Mouse (Mus musculus) urinary bladder, postnatal 10 days (tissue): ENCODE measurements around the gene 1700003E16Rik.

Source experiments
- DNase-seq: peaks from one replicate; pipeline ENCODE4 v3.0.0; 2022; ENCODE audit warnings: low spot score

1700003E16Rik gene

DNA sequence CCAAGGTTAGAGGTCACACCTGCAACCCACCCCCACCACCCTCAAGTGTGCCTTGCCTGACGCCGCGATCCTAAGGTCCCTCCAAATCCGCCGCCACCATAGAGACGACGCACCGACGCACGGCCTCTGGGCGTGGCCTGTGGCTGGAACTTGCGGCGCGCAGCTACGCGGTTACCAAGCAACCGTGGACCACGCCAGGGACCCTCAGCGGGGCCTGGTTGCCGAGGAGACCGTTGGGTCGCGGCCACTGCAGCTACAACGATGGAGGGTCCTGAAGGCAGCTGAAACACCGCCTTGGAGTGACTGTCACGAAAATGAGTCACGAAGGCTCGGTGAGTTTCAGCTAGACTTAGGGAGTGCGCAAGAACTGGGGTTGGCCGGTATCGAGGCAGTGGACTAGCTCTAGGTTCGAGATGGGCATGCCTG is at the start of gene 1700003E16Rik, which contains the start of gene Wdr54:
Gene 1700003E16Rik (plus strand): TSS at position 146 of the 426 bp plus-strand sequence.
Gene Wdr54 (minus strand): TSS at position 139 of the 426 bp plus-strand sequence.
- no peak for DNase-seq

DNA sequence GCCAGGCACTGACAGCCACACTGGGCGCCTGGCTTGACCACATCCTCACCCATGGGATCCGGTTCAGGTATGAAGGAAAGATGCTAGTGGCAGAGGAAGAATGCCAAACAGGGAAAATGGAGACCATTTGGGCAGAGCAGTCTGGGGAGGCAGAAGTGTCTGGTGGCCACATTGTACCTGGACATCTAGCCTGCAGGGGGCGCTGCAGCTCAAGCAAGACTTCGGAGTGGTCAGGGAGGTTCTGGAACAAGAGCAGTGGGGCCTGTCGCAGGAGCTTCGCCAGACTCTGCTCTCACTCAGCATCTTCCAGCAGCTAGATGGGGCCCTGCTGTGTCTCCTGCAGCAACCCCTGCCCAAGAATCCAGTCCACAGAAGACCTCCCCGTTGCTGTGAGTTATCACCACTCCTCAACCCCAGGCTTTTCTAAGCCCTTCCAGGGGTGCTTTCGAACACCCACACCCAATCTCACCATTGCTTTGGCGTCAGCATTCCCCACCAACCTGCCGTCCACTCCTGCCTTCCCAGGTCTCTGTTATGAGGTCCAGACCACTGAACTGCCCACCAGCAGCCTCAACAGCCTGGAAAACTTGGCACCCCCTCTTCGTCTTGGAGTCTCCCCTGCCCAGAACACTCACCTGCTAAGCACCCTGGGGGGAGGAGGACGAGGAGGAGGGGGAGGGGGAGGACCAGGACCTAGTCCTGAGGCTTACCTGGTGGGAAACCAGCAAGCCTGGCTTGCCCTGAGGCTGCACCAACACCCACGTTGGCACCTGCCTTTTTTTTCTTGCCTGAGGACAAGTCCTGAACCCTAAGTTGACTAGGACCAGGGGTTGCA is 48.4 kb upstream of the 1700003E16Rik start:
- DNase-seq: no peak

DNA sequence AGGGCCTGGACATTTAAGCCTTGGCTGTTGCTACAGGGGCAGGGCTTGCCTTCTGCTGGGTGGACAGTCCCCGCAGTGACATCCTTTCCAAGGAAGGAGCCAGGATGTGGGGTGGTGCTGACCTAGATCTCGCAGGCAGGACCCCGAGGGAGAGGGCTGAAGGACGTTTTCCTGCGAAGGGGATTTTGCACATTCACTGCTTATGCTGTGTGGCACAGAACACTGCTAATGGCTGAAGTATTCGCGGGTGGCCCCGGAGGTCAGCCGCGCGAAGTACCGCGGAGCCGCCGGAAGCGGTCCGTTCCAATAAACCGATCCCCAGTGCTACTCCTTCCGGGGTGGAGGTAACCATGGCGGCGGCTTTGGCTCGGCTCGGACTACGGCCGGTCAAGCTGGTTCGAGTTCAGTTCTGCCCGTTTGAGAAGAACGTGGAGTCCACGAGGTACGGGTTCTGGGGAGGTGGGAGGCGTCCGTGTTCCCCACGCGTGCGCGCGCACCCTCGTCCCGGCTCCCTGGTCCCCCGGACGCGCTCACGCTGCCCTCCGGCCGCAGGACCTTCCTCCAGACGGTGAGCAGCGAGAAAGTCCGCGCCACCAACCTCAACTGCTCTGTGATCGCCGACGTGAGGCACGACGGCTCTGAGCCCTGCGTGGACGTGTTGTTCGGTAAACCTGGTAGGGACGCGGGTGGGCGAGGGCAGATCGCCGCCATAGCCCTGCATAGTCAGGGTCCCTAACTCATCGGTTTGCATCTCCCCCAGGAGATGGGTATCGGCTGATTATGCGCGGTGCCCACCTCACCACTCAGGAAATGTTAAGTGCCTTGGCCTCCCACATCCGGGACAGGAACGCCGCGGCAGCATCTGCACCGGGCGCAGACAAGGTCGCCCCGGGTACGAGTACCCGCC is 47.2 kb upstream of the 1700003E16Rik start, which contains the start of gene Mrpl53:
Gene Mrpl53 (plus strand): TSS at position 279 of the 907 bp plus-strand sequence.
- peak; percentile 51 for DNase-seq

DNA sequence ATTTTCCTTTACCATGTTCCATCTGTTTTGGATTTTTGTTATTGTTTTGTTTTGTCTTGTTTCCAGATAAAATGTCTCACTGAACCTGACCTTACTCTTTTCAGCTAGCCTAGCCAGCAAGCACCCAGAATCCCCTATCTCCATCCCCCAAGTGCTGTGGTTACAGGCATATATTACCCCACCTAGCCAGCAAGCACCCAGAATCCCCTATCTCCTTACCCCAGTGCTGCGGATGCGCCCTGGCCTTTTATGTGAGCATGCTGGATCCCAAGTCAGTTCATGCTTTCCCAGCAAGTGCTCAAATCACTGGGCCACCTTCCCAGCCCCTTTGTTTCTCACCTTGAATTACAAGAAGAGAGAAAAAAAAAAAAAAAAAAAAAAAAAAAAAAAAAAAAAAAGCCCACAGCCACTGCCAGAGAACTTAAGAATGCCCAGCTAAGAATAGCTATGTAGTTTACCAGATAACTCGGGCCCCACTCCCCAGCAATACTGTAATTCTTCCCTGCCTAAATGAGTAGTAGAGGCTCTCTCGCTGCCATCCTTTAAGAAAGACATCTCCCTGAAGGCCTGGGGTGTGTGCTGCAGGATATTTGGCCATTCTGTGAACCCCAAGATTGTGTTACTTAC is 44.6 kb upstream of the 1700003E16Rik start:
- DNase-seq: no peak

DNA sequence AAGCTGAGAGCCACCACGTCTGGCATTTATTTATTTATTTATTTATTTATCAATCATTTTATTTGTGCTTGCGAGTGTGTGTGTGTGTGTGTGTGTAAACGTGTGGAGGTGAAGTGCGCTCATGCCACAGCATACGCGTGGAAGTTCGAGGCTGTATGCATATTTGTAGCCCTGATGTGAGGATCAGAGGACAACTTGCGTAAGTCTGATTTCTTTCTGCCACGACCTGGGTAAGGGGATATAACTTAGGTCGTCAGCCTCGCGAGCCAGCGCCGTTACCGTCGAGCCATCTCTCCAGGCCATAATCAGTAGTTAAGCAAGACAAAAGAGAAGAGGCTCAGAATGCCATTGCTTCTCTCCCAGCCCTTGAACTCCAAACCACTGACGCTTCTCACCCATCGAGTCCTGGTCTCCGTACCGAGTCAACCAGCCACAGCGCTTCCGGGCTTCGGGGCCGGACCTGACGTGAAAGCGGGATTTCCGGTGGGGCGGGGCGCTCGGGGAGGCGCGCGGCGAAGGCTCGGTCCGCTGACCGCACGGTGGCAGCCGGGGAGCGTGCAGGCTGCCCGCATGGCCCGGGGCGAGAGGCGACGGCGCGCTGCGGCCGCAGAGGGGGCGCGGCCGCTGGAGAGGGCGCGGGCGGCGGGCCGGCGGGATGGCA is 41.1 kb upstream of the 1700003E16Rik start, which contains the start of gene Mogs:
Gene Mogs (plus strand): TSS at position 486 of the 661 bp plus-strand sequence.
- peak; percentile 80 for DNase-seq

DNA sequence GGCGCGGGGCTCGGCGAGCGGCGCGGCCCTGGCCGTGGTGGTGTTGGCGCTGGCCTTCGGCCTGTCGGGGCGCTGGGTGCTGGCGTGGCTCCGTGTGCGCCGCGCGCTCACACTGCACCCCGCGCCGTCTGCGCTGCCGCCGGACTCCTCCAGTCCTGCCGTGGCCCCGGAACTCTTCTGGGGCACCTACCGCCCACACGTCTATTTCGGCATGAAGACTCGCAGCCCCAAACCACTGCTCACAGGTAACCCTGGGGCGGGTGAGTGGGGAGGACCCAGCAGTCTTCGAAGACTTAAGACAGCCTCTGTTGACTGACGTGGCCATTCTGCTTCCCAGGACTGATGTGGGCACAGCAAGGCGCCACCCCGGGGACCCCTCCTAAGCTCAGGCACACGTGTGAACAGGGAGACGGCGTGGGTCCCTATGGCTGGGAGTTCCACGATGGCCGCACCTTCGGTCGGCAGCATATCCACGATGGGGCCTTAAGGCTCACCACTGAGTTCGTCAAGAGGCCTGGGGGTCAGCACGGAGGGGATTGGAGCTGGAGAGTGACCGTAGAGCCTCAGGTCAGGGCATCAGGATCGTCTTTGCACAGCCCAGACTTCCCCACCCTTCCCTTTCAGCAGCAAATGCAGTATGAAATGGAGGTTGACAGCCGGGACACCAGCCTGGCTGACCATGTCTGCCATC is 40.4 kb upstream of the 1700003E16Rik start:
- no peak for DNase-seq

DNA sequence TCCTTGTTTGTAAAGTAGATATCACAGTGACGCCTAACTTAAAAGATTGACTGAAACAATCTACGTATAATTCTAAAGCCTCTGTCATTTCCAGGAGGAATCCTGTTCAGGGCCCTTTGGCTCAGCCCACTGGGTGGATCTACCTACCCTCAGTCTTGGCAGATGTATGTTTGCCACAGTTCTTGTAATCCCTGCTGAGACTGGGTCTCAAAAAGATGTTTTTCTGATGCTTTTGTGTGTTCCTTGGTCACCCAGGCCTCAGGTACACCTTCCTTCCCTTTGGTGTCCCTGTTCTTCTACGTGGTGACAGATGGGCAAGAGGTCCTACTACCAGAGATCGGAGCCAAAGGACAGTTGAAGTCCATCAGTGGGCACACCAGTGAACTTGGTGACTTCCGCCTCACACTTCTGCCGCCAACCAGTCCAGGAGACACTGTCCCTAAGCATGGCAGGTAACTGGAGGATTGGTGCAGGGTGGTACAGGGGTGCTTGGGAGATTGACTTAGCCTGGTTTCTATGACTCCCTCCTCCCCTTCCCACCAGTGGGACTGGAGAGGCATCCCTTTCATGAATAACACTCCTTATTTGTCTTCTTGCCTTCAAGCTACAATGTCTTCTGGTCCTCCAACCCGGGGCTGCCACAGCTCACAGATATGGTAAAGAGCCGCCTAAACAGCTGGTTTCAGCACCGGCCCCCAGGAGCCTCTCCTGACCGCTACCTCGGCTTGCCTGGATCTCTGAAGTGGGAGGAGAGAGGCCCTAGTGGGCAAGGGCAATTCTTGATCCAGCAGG is 39.6 kb upstream of the 1700003E16Rik start:
- DNase-seq: no peak

DNA sequence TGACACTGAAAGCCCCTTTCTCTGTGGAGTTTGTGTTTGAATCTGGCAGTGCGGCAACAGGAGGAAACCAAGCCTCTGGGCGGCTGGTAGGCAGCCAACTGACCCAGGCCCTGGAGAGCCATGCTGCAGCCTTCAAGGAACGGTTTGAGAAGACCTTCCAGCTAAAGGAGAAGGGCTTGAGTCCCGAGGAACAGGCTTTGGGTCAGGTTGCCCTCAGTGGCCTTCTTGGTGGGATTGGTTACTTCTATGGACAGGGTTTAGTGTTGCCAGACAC is 39.1 kb upstream of the 1700003E16Rik start:
- DNase-seq: no peak

DNA sequence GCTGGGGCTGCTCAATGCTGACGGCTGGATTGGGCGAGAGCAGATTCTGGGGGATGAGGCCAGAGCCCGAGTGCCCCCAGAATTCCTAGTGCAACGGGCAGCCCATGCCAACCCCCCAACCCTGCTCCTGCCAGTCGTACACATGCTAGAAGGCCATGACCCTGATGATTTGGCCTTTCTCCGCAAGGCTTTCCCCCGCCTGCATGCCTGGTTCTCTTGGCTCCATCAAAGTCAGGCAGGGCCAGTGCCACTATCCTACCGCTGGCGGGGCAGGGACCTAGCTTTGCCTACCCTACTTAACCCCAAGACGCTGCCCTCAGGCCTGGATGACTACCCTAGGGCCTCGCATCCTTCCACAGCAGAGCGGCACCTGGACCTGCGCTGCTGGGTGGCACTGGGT is 38.6 kb upstream of the 1700003E16Rik start:
- no peak for DNase-seq

DNA sequence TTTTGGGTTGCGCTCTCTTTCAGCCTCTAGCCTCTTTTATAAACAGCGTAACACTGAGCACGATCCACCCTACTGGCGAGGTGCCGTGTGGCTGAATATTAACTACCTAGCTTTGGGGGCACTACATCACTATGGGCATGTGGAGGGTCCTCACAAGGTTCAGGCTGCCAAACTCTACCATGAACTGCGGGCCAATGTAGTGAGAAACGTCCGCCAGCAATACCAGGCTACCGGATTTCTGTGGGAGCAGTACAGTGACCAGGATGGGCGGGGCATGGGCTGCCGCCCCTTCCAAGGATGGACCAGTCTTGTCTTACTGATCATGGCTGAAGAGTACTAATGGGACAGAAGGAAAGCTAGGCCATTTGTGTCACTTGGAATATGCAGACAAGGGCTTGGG is 37.8 kb upstream of the 1700003E16Rik start:
- DNase-seq: no peak

DNA sequence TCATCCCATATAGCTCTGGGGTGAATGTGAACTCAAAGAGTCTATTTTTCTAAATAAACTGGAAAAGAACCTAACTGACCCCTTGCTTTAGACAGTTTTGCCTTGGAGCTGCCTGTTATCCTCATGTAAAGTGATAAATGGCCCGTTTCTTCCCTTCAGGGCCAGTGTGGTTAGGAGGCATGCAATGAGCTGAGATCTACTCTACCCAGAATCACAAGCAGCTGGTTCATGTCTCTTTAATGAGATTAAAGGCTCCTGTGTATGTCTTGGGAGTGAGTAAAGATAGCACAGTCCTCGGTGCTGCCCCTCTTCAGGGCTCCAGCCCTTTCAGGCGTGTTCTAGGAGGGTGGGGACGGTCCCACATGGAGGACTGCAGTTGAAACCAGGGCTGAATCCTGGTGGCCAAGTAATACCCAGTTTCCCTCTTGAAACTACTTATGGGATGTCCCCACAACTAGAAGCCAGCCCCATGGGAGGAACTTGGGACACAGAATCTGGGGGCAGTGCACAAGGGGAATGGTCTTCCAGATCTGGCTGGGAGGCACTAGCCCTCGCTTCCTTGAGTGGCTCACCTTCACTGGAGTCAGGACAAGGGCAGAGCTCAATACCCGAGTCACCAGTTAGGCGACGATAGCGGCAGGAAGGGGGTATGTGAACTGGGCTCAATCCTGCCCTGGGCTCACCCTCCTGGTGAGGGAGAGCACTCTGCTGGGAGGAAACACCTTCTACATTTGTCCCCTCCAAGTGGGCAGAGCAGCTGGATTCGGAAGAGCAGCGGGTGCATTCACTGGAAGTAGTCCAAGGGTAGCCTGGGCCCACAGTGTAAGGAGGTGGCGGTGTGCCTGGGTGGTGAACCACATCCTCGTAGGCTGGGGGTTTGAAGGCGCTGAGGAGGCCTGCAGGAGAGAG is 37.1 kb upstream of the 1700003E16Rik start:
- no peak for DNase-seq

DNA sequence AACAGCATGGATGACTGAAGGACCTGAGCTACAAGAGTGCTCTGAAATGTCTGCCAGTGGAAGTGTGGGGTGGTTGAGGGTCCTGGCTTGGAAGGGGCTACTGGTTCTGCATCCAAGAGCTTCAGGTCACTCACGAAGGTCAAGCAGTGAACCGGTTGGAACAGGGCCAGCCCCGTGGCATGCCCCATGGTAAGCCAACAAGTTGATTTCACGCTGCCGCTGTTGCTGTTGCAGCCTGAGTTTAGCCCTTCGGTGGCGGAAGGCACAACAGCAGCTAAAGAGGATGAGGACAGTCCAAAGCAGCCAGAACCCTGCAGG is 36.5 kb upstream of the 1700003E16Rik start:
- DNase-seq: no peak

DNA sequence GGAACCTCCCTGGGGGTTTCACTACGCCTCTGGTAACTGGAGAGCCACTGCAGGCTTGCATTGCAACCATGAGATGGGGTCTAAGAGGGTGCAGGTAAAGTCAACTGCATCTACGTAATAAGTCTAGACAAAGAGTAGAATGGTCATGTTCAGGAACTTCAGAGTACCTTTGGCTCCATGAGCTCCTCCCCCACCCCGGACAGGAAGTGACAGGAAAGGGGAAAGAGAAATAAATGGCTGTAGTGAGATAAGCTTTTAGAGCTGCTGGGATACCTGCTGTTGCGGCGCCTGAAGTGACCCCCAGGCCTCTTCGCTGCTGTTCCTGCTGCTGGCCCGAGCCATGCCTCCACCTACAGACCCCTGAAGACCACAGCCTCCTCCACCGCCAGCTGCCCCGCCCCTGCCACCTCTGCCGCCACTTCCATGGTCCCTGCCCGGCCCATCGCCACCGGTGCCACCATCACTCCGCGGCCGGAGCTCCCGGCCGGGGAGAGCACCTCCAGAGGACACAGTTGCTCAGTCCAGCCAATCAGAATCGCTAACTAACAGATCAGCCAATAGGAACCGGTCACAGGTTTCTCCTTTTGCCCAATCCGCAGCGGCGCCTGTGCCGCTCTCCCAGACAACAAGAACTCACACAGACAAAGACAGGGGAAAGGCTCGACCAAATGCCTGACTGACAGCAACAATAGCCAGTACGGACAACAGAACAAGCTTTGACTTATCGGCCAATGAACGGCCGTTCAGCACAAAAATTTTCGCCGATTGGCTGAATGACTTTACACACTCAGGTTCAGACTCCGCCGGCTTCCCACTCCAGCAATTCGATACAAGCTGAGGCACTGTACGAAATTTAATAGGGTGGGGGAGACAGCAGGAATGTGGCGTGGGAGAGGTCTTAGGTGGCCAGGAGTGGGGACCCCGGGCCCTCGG is 35.0 kb upstream of the 1700003E16Rik start, which contains the start of gene Wbp1:
Gene Wbp1 (minus strand): TSS at position 630 of the 933 bp plus-strand sequence.
- DNase-seq: peak; percentile 74

DNA sequence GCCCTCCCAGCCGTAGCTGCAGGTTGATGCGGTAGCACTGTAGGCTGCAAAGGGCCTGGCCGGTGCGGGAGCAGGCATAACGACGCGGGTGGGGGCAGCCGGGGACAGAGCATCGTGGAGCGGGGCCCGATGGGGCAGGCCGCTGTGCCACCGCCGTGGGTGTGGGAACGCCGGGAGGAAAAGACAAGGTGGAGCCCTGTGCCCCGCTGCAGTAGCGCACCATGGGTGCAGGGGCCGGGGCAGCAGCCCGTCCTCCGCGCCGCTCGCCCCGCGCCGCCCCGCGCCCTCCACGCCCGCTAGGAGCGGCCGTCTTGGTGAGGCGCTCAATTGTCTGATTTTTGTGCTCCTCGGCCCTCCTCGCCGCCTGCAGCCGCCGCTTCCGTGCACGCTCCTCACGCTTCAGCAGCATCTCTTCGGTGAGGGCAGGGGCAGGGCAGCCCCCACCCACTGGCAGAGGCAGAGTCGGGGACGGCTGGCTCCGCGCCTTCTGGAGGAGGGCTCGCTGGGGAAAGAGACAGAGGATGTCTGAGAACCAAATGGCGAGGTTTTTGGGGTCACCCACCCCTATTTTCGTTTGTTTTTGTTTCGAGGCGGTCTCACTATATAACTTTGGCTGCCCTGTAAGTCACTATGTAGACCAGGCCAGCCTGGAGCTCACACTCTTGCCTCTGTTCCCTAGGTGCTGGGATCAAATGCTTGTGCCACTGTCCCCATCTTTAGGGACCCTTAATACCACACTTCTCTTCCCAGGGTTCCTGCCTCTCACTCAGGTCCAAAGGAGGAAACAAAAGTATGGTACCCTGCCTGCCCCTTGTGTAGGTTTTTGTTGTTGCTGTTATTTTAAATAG is 34.1 kb upstream of the 1700003E16Rik start:
- no peak for DNase-seq

DNA sequence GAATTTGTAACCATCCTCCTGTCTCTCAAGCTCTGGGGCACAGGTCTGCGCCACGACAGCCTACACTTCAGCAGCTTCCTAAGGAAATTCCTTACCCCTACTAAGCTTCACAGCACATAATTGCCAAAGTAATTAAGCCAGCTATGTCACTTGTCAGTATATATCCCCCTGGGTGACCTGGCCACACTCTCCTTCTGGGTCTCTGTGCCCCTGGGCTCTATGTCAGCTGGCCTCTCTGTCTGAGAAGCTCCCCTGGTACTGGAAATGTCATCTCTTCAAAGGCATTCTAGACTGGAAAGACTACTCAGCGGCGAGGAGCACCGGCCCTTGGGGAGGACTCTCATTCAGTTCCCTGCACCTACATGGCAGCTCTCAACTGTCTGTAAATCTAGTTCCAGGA is 33.2 kb upstream of the 1700003E16Rik start:
- no peak for DNase-seq

DNA sequence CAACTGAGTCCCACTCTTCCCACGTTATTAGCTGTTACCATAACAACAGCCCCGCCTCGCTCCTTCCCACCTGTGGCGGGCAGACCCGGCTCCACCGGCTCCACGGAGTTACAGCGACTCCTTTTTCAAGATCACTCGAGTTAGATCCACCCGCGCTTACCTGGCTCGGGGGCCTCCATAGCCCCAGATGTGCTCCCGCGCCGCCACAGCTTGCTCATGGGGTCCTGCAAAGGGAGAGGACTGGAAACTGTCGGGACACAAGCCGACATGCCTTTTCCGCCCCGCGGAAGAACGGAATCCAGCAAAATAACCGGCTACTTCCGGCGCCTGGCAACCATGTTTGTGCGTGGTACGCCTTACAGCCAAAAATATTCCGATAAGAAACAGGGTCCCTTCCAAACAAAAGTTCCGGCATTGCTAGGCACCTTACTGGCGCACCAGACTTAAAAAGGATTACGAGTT is 31.3 kb upstream of the 1700003E16Rik start:
- peak; percentile 57 for DNase-seq

DNA sequence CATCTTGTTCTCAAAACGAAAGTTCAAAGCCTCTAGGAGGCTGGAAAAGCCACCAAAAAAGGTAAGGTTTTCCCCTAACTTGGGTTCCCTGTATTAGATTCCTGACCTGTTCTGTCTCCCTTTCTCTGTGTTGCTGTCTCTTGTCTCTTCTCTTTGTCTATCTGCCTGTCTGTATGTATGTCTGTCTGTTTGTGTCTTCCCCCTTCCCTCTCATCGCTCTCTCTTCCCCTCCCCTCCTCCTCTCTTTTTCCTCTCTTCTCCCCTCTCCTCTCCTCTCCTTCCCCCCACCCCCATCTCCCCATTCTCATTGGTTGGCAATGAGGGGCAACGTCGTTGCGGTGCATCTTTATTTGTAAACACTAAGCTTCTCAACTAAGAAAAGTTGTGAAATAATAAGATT is 30.9 kb upstream of the 1700003E16Rik start, which contains the start of gene Ino80b:
Gene Ino80b (minus strand): TSS at position 101 of the 400 bp plus-strand sequence.
- DNase-seq: no peak
